Mouse (Mus musculus) left cerebral cortex, postnatal 10 days (tissue): ENCODE measurements around the gene Gm6793. TPM values are rescaled to one million over a fixed set of nuclear protein-coding genes. Genes with fewer than 3 reads are reported as not detected.

Experiments used
- DNase-seq, 2 experiments: peaks; one replicate each; pipeline ENCODE4 v3.0.0; 2021 to 2022; ENCODE audit warnings: low spot score in 2 of 2, mixed read lengths in 1 of 2; ENCODE audit errors: extremely low spot score in 1 of 2
- intact Hi-C: fragments of 180-260 bp; cut with DNase I; formaldehyde crosslinking; loops from one replicate; pipeline ENCODE4 v1.15.1; 2025
- total RNA-seq, 2 experiments: library from RNA; stranded (reverse); gene quantifications; 2 replicates each; pipeline ENCODE4 v1.2.3; 2021

Gene Gm6793
- total RNA-seq, 2 experiments from 2014 or later = 0.22 TPM; not detected in 1

GRCm38 (mm10) chr8:111992013-111992702 lies 22.7 kb downstream of the Gm6793 start, which contains the start of gene Adat1:
TSS of gene Adat1 (minus strand) at chr8:111992302.
- peak; percentile 86 to 92 for DNase-seq
- intact Hi-C loops = loop anchor here (5.0 kb wide), 1 partner anchor 50 kb away; the partner anchor contains the start of gene Gabarapl2

GRCm38 (mm10) chr8:111991278-111991677 lies 23.6 kb downstream of the Gm6793 start:
- intact Hi-C loops = loop anchor here (5.0 kb wide), 1 partner anchor 49 kb away; the partner anchor contains the start of gene Gabarapl2
- no peak for DNase-seq

DNA sequence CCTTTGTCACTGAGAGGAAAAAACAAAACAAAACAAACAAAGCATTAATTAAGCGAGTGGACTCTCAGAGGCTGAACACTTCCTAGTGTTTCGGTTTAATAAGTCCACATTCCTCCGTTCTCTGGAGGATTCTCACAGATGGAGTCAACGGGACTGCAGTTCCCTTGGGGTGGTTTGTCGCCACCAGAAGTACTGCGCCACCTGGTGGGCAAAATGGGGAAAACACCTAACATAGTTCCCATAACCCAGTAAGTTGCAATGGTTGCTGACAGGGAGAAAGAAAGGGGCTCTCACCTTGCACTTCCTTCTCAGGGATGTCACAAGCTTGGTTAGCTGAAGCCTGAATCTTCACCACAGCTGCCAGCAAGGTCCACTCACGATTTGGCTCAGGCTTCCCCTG lies 24.9 kb downstream of the Gm6793 start:
- intact Hi-C loops = loop anchor here (5.0 to 10.0 kb wide), 2 partner anchors 48 to 105 kb away; partner anchors contain the start of gene Gabarapl2
- peak; percentile 37 to 77 for DNase-seq

GRCm38 (mm10) chr8:111984511-111984910 lies 30.3 kb downstream of the Gm6793 start:
- intact Hi-C loops = loop anchor here (10.0 kb wide), 1 partner anchor 100 kb away; no protein-coding TSS in a partner anchor
- no peak for DNase-seq

DNA sequence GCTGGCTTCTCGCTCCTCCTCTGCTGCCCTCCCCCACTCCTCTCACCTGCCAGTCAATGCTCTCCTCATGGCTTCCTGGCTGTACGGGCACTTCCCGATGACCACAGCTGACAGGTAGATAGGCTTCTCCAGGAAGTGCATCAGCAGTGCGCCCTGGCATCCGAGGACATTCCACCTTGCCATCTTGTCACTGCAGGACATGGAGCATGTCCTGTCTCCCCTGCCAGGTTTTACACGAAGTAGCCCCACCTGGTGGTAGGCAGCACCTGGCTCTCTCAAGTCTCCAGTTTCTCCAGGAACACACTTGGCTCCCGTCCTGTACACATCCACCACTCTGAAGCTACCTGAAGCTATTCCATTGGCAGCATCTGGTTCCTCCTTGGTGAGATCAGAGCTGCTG lies 32.7 kb downstream of the Gm6793 start:
- intact Hi-C loops = loop anchor here (10.0 kb wide), 1 partner anchor 97 kb away; no protein-coding TSS in a partner anchor
- no peak for DNase-seq

DNA sequence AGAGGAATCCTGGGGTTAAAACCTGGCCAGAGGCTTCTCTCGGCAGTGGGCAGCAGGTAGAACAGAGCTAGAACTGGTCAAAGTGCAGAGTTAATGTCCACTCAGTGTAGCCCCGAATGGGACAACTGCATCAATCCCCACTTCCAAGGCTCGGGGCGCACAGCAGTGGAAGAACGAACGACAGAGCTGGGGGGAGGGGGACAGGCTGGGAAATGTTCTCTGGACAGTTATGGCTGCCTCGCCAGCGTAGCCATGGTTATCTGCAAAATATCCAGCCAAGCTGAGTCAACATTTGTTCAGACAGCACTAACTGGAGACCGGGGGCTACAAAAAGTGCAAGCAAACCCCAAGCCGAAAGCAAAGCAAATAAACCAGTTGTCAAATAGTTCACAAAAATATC lies 36.7 kb downstream of the Gm6793 start:
- no peak for DNase-seq
- intact Hi-C loops = no loop called here

DNA sequence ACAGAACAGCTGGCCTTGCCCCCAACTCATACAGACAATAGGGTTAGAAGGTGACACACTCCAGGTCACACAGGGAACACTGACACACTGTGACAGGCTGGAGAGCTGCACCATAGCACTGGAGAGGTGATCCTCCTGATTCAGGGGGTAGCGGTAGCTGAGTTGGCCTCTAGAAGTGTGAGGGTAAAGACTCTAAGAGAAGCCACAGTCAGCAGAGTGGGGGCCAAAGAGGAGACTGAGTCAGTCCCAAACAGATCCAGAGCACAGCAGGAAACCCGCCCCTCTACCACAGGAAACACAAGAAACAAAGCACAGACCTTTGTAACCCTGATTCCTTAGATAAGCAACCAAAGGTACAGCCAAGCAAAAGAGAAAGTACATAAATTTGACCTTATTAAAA lies 38.5 kb downstream of the Gm6793 start:
- intact Hi-C loops = no loop called here
- no peak for DNase-seq

DNA sequence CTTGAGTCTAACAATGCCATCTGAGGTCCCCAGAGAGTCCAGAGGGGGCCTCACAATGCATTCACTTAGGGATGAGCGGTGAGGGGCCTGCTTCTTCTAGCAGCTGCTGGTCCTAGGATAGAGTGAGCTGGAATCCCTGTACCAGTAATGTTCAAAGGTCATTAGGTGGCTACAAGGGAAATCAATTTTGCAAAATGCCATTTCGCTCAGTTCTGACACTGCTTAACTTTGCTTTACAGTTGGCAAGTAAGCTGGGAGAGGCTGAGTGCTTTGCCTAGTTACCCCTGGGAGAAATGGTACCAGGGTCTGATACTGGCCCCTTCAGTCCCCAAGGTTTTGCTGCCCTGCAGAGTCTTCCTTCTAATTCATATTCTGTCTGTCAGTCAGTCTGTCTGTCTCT lies 39.1 kb downstream of the Gm6793 start:
- intact Hi-C loops = no loop called here
- DNase-seq = no peak

DNA sequence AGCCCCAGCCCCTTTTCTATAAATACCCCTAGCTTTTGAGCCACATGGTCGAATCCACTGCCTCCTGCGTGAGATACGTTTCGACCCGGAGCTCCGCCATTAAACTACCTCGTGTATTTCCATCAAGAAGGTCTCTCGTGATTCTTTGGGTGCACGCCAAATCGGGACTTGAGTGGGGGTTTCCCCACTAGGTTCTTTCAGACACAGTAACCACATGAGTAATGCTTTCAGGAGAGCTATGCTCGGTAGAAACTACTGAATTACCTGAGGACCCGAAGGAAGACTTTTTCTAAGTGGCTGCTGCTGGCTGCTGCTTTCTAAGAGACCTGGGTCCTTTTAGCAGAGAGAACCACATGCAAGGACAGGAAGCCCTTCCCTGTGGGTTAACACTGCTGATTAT lies 40.7 kb downstream of the Gm6793 start:
- intact Hi-C loops = no loop called here
- DNase-seq = no peak

DNA sequence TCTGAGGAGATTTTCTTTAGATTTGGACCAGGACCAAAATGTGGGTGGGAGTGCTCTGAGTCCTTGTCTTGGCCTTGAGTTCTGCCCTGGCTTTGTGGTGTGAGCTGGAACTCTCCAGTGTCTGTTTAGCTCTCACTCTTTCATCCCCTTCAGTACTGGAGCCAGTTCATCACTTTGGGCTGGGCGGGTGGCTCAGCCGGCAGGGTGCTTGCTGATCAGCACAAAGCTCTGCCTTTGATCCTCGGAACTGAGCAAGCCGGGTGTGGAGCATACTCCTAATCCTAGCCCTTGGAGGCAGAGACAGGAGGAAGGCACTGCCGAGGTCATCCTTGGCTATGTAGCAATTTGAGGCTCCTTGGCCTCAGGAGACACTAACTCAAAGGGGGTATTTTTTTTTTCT lies 45.8 kb downstream of the Gm6793 start:
- no peak for DNase-seq
- intact Hi-C loops = no loop called here

GRCm38 (mm10) chr8:111968541-111968940 lies 46.3 kb downstream of the Gm6793 start:
- intact Hi-C loops = no loop called here
- no peak for DNase-seq

GRCm38 (mm10) chr8:111967246-111967870 lies 47.5 kb downstream of the Gm6793 start:
- no peak for DNase-seq
- intact Hi-C loops = no loop called here

DNA sequence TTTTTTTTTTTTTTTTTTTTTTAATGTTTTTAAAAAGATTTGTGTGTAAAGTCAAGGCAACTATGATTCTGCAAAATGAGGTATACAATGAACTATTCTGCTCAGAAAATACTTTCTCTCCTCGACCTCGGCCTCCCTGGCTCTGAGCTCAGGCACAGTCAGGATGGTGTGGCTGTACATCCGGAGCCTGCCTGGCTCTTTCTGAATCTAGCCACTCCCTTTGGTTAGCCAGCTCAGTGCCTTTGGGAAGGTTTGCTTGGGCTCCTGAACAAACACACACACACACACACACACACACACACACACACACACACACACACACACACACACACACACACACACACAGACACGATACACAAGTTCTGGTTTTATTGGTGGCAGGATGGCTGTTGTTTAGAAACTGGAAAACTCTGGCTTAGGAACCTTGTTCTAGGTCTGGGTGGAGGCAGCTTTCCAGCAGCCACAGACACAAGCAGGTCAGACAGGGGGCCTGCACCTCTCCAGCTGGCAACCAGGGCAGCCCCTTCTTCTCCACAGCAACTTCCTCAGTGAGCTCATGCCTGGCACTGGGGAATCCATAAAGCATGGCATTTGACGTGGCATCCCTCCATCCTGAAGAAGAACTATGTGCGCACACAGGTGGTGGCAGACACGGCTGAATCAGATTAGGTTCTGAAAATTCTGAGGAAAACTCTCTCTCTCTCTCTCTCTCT lies 49.8 kb downstream of the Gm6793 start:
- intact Hi-C loops = no loop called here

GRCm38 (mm10) chr8:111964351-111964750 lies 50.5 kb downstream of the Gm6793 start:
- intact Hi-C loops = no loop called here
- DNase-seq = no peak

More for the DNA sequence above, 49.8 kb downstream of the Gm6793 start:
- DNase-seq = no peak

GRCm38 (mm10) chr8:111963546-111963945 lies 51.3 kb downstream of the Gm6793 start:
- intact Hi-C loops = no loop called here
- no peak for DNase-seq

Other genes with a start within 250 kb of the Gm6793 start
- gene Cfdp1, start 160.7 kb downstream of the Gm6793 start, total RNA-seq = 10 to 100 TPM; 90.6 to 94.9 TPM
- gene Tmem170, start 138.3 kb downstream of the Gm6793 start, total RNA-seq = 1 to 10 TPM; 2.6 to 3.1 TPM
- gene Chst5, start 104.6 kb downstream of the Gm6793 start, total RNA-seq = under 1 TPM; 0.67 to 0.86 TPM
- gene Tmem231, start 81.2 kb downstream of the Gm6793 start, total RNA-seq = 10 to 100 TPM; 10.0 to 10.4 TPM
- gene Gabarapl2, start 74.3 kb downstream of the Gm6793 start, total RNA-seq = 100 to 1,000 TPM; 206 to 213 TPM
- gene Adat1, start 22.7 kb downstream of the Gm6793 start, total RNA-seq = 1 to 10 TPM; 4.5 to 4.6 TPM
- gene Kars, start 3.7 kb downstream of the Gm6793 start, total RNA-seq = 10 to 100 TPM; 83.6 to 89.3 TPM
- 10 to 100 TPM; 34.5 to 36.7 TPM for gene Terf2ip, start 3.6 kb downstream of the Gm6793 start, total RNA-seq